Mouse (Mus musculus) gastrocnemius, postnatal 25 days (tissue): ENCODE results near the gene Gtf2a1. TPM values are rescaled to one million over a fixed set of nuclear protein-coding genes. Genes with fewer than 3 reads are reported as not detected.
"Not testable (repeated sequence)": the region's sequence is repeated elsewhere in the genome, so short reads cannot be mapped to it uniquely, and the experiment has no call there.

Experiments
- DNase-seq: peaks from one replicate; pipeline ENCODE4 v3.0.0; 2022
- long read RNA-seq, 2 experiments: library from polyadenylated mRNA; stranded (forward); transcript quantifications; one replicate each; pipeline ENCODE4 v2.0.0; 2021
- total RNA-seq, 2 experiments: library from RNA; stranded (reverse); gene quantifications; 1 replicate in 1 of 2; 2 replicates in 1 of 2; pipeline ENCODE4 v1.2.3; 2021

Gtf2a1 gene
- 10 to 100 TPM; 19.4 to 22.7 TPM for total RNA-seq
- long read RNA-seq, experiment 1, partial matches to known transcripts, result 0 of 1 reads
- long read RNA-seq, experiment 1, other reads (novel, unspliced or antisense), result 1 of 1 reads
- long read RNA-seq, experiment 2, partial matches to known transcripts, result 0 of 3 reads
- long read RNA-seq, experiment 2, other reads (novel, unspliced or antisense), result 3 of 3 reads

- DNase-seq, result peak; percentile 96
These were observed at the start of gene Gtf2a1 for GRCm38 (mm10) chr12:91589847-91590690. Gtf2a1 (minus strand) TSS chr12:91590487.

GRCm38 (mm10) chr12:91638351-91638750, 48.1 kb upstream of the Gtf2a1 start:
- peak; percentile 55 for DNase-seq

GRCm38 (mm10) chr12:91637136-91637909, 47.0 kb upstream of the Gtf2a1 start:
- no peak for DNase-seq

- peak; percentile 23 for DNase-seq
These were observed 36.2 kb upstream of the Gtf2a1 start for GRCm38 (mm10) chr12:91626482-91626881.

DNA sequence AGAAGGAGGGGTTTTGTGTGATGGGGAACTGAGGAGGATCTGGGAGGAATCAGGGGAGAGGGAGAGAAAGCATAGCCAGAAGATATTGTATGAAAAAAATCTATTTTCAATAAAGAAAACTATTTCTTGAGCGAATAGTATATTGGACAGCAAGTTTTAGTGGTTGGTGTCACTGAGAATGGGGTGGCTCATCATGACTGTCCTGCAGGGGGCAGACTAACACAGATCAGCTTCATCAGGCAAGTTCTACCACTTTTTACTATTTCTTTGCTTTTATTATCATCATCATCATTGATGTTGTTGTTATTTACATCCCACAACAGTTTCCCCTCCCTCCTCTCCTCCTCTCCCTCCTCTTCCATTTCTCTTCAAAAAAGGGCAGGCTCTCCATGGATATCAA, 34.7 kb upstream of the Gtf2a1 start:
- DNase-seq, result no peak

GRCm38 (mm10) chr12:91609425-91609824, 19.1 kb upstream of the Gtf2a1 start:
- no peak for DNase-seq

- no peak for DNase-seq
These were observed 17.4 kb upstream of the Gtf2a1 start for GRCm38 (mm10) chr12:91607678-91608077.

DNA sequence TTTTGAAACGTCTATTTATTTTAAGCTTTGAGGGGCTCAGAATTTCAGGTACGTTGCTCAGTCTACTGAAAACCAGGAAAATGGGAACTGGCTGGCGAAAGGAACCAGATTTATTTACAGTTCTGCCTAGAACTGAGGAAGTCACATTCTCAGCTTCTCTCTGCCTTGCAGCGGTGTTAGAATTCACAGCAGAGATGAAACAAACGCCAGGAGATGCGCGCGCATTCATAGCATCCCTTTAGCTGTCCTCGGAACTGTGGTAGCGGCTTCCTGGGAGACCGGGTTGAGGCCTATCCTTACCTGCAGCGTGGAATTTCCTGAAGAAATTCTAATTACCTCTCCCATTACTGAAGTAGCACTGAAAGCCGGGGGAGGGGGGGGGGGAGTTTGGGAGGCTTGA, 16.4 kb upstream of the Gtf2a1 start:
- DNase-seq, result no peak

DNA sequence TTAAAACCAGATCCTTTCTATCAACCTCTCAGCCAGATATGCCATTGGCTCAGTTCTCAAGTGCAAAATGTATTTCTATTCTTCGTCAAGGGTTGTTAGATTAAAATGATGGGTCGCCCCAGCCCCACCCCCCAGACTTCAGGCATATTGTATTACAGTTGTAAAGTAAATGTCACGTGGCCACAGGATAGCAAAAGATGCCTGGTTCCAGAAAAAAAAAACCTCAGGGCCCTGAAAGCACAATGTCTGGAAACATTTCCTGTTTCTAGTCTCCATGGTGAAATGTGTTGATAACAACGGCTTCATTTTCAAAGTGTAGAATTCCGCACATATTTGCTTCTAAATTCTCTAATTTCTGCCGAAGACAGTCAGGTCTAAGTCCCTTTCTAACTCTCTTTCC, 14.3 kb upstream of the Gtf2a1 start:
- DNase-seq, result no peak

- DNase-seq, result no peak
These were observed 1.8 kb upstream of the Gtf2a1 start for GRCm38 (mm10) chr12:91592128-91592527.

- DNase-seq, result no peak
These were observed 904 bp upstream of the Gtf2a1 start for GRCm38 (mm10) chr12:91591191-91591590.

DNA sequence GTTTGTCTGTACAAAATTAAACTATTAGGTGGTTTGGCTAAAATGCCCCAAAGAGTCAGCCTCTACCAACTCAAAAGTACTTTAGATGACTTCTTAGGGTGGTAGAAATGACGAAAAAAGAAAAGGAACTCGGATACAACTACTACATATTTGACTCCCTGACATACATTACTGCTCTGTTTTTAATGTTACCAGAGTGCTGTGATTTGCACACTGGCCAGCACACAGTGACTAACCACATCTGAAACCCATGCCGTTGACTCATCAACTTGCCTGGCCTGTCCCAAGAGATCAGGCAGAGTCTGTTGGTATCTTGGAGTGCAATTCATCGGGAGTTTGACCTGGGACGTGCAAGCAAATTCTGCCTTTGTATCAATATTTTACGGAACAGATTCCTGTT, 429 bp upstream of the Gtf2a1 start:
- DNase-seq, result peak; percentile 30

DNA sequence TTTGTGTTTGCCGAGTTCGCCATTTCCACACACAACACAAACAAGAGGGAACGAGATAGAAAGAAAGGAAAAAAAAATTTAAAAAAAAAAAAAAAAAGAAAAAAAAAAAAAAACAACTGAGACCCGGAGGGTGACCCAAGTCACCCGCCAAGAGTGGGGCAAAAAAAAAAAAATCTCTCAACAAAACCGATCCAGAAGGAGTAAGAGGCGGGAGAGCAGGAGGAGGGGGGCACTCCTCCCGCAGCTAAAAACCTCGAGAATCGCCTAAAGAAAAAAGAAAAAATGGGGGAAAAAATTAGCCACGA, 793 bp downstream of the Gtf2a1 start:
- no peak for DNase-seq

GRCm38 (mm10) chr12:91588670-91589541, 1.4 kb downstream of the Gtf2a1 start:
- peak; percentile 58 for DNase-seq

DNA sequence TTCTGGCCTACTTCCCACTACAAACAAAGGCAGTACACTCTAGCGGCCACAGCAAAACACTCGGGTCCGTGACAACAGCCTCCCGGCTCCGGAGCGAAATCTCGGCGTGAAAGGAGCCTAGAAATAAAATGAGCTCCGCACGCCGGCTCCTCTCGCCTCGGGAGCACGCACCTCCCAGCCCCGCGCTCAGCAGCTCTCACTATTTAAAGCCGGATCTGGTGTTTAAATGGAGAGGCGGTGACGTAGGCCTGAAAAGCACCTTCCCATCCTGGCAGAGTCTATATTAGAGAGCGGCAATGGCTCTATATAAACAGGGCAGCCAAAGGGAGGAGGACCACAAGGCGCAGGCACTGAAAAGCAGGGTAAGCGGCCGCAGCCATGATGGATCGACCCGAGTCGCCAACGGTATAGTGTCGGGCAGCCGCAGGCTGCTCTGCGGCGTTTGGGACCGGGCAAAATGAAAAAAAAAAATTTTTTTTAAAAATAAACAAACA, 2.1 kb downstream of the Gtf2a1 start:
- peak; percentile 91 for DNase-seq

GRCm38 (mm10) chr12:91587491-91588033, 2.7 kb downstream of the Gtf2a1 start:
- DNase-seq, result no peak

DNA sequence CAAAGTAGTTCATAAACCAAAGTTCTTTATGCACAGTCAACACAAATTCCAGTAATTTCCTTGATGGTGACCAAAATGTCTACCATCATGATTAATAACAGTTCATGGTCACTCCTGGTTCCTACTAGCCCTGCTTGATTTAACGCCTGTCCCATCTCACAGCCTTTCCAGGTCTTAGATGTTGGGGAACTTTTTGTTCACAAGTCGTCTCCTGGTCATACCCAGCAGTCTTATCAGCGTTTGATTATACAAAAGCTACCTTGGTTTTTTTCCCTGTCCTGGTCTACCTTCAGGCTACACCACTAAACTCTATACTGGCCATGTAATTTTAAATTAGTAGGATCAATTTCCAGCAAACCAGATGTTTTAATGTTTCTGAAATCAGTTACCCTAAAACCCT, 3.2 kb downstream of the Gtf2a1 start:
- no peak for DNase-seq

DNA sequence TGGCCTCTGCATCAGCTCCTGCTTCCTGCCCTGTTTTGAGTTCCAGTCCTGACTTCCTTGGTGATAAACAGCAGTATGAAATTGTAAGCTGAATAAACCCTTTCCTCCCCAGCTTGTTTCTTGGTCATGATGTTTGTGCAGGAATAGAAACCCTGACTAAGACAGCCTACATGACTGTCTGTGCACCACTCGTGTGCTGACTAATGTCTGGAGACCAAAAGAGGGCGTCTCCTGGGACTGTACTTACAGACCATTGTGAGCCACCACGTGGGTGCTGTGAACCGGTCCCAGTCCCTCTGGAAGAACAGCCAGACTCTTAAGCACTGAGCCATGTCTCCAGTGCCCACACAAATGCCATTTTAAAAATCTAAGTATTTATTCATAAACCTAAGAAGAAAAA, 4.5 kb downstream of the Gtf2a1 start:
- not testable (repeated sequence) for DNase-seq

DNA sequence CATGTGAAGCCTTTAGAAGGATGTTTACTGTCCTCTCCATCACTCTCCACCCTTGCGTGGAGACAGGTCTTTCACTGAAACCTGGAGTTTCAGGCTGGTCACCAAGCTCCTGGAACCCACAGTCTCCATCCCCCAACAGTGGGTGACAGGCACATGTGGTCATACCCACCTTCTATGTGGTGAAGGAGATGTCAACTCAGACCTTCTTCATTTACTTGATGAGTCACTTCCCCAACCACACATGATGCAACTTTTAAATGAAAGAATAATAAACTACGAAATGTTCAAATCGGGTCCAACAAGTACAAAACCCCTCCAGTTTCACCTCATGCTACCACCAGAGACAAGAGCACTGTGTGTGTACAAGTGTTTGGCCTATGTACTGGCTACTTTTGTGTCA, 5.1 kb downstream of the Gtf2a1 start:
- DNase-seq, result no peak

DNA sequence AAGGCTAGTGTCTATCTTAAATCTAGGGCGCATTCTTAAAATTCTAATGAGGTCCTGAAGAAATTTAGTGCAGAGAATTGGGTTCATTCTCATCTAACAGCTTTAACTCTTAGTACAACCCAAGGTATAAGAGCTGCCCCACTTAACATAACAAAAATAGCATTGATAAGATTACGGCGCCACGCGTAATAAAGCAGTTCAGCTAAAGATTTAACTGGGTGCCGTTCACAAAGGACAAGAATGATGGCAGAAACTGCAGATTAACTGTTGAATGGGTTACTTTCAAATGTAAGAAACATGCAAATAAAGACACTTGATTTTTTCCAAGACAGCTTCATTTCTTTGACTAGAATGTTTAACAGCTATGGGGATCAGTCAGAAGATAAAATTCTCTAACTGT, 6.9 kb downstream of the Gtf2a1 start:
- DNase-seq, result no peak

DNA sequence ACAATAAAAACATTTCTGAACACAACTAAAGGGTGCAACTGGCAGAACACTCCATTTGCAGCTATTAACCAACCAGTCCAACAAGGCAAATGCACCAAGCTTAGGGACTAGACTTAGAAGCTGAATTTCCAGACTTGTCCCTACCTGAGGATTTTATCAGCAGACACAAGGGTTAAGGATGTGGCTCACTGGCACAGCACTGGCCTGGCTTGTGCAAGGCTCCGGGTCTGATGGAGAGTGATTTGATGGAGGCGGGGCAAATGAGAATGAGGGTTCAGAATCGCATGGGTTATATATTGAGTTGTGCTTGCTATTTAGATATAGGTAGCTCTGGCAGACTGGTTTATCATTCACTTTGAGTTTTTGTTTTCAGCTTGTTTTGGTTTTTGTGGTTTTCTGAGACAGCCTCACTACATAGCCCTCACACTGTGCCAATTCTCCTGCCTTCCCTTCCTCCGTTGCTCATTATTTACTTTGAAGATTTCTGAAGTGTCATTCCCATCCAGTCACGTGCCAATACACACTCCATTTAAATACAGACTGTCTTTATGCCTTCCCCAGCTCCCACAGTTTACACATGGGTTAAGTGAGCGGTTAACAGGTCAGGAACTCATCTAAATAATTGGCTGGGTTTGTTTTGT, 7.8 kb downstream of the Gtf2a1 start:
- DNase-seq, result no peak
